Mouse (Mus musculus): ENCODE measurements at regions not wholly inside any gene's neighbourhood (a gene's known extent, or its start where the extent isn't known, plus 50 kb on each side); places are given as distances from the start of the nearest gene placed in this dataset.

- TF ChIP-seq GATA1 (IDR thresholded peaks at IDR 0.05; ENCODE audit: borderline replicate concordance, low read length): no peak
- TF ChIP-seq CTCF (IDR thresholded peaks at IDR 0.05; ENCODE audit: low read depth, low read length): no peak
- TF ChIP-seq TAL1 (conservative IDR thresholded peaks at IDR 0.05; ENCODE audit: low read depth, low read length): no peak
- TF ChIP-seq POLR2AphosphoS5 (IDR thresholded peaks at IDR 0.05; ENCODE audit: insufficient replicate concordance, low read depth, low read length): no peak
Measured at GRCm38 (mm10) chr2:117989215-117989614, 122.5 kb upstream of the Thbs1 start.

Data from G1E (cell line).